Mouse (Mus musculus) megakaryocyte, embryonic 14.5 days (primary cell): ENCODE measurements around the gene Snx17. TPM values are rescaled to one million over a fixed set of nuclear protein-coding genes. Genes with fewer than 3 reads are reported as not detected.
A peak's percentile ranks its signal among the peaks of the same experiment; 100 is the strongest.

Experiments
- H3K27me3 ChIP-seq: replicated peaks from 2 replicates; pipeline ENCODE3; 2012; ENCODE audit warnings: inconsistent platforms
- H3K36me3 ChIP-seq: replicated peaks from 2 replicates; pipeline ENCODE3; 2012; ENCODE audit warnings: low read length, inconsistent platforms, mixed read lengths
- H3K4me1 ChIP-seq: 2 replicates; pipeline ENCODE4 v1.6.1; 2012; ENCODE audit warnings: inconsistent platforms
- H3K4me3 ChIP-seq: replicated peaks from 2 replicates; pipeline ENCODE3; 2012; ENCODE audit warnings: moderate library complexity, mild to moderate bottlenecking, inconsistent platforms
- H3K9me3 ChIP-seq: 2 replicates; pipeline ENCODE4 v1.6.1; 2012; ENCODE audit warnings: inconsistent platforms
- FLI1 ChIP-seq: IDR thresholded peaks from 2 replicates; pipeline ENCODE4 v1.6.1; 2012; ENCODE audit warnings: low read length, inconsistent platforms, mixed read lengths
- GATA1 ChIP-seq: IDR thresholded peaks from 3 replicates; pipeline ENCODE4 v1.6.1; 2012; ENCODE audit warnings: mixed read lengths, low read length, inconsistent platforms, borderline replicate concordance
- polyA plus RNA-seq: library from polyadenylated mRNA; stranded (reverse); fragments of >175 nt; gene quantifications from 2 replicates; pipeline ENCODE4 v1.2.3, GENCODE M21; 2012; ENCODE audit warnings: low replicate concordance; ENCODE audit not compliant: insufficient read depth

Snx17 gene
- 5.4 and 54.1 TPM in 2 replicates for polyA plus RNA-seq

DNA sequence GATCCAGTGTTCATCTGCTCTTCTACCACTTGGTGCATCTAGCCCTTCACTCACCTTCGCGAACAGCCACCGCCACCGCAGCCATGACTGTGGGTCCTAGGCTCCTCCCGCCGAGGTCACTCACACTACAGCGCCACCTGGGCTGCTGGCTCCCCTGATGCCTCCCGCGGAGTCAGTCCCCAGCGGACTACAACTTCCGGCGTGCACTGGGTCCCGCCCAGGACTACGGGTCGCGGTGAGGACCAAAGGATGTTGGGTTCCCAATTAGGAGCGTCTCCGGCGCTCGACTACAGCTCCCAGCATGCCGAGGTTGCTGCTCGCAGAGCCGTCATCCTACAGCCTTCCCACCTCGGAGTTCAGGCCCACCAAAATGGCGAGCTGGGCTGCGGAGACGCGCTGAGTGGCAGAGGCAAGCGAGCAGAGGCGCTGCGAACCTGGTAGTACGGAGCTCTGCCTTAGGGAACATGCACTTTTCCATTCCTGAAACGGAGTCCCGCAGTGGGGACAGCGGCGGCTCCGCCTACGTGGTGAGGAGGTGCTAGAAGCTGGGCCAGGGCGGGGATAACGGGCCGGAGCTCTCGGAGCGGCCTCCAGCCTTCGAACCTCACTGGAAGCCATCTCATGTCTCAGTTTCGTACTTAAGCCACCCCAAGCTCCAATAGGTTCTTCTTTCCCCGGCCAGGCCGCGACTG is at the start of gene Snx17, which contains the start of gene Eif2b4:
TSS of gene Snx17 (plus strand) at position 289 of the 692 bp plus-strand sequence.
TSS of gene Eif2b4 (minus strand) at position 492 of the 692 bp plus-strand sequence.
- Histone ChIP-seq H3K4me1 (peaks cover 67% of the 10 kb centered on the region), H3K36me3 (peaks cover 72% of the 10 kb centered on the region), H3K4me3 (peak within 1 kb of the TSS; percentile 99), H3K27me3 (no peaks in the 10 kb centered on the region), H3K9me3 (no peaks in the 10 kb centered on the region)
- TF ChIP-seq FLI1 (no peak), GATA1 (no peak)

GRCm38 (mm10) chr5:31149781-31150180 is 43.2 kb upstream of the Snx17 start:
- Histone ChIP-seq H3K4me3 (no peak overlapping the region), H3K9me3 (no peaks in the 10 kb centered on the region), H3K36me3 (peaks cover 58% of the 10 kb centered on the region), H3K4me1 (peaks cover 42% of the 10 kb centered on the region), H3K27me3 (no peaks in the 10 kb centered on the region)
- TF ChIP-seq FLI1 (no peak), GATA1 (no peak)

- Histone ChIP-seq H3K4me3 (peak overlapping the region; percentile 31), H3K36me3 (peaks cover 53% of the 10 kb centered on the region), H3K4me1 (peaks cover 43% of the 10 kb centered on the region), H3K9me3 (no peaks in the 10 kb centered on the region), H3K27me3 (no peaks in the 10 kb centered on the region)
- TF ChIP-seq GATA1 (no peak), FLI1 (no peak)
These were observed 41.3 kb upstream of the Snx17 start for GRCm38 (mm10) chr5:31151746-31152145.

- TF ChIP-seq FLI1 (no peak), GATA1 (no peak)
These were observed 39.4 kb upstream of the Snx17 start for GRCm38 (mm10) chr5:31153516-31154151.

GRCm38 (mm10) chr5:31154152-31154553 is 38.9 kb upstream of the Snx17 start, which contains the start of gene Mpv17:
Gene Mpv17 (minus strand): TSS chr5:31154251.
- peaks cover 59% of the 10 kb centered on the region for H3K36me3 ChIP-seq
- H3K9me3 ChIP-seq = no peaks in the 10 kb centered on the region
- H3K4me1 ChIP-seq = peaks cover 36% of the 10 kb centered on the region
- TF ChIP-seq FLI1 (no peak), GATA1 (no peak)
- no peaks in the 10 kb centered on the region for H3K27me3 ChIP-seq
- peak within 1 kb of the TSS; percentile 99 for H3K4me3 ChIP-seq

More at GRCm38 (mm10) chr5:31153516-31154151, 39.4 kb upstream of the Snx17 start:
- peaks cover 56% of the 10 kb centered on the region for H3K36me3 ChIP-seq
- no peaks in the 10 kb centered on the region for H3K9me3 ChIP-seq
- H3K27me3 ChIP-seq = no peaks in the 10 kb centered on the region
- H3K4me3 ChIP-seq = peak overlapping the region; percentile 99
- peaks cover 39% of the 10 kb centered on the region for H3K4me1 ChIP-seq

GRCm38 (mm10) chr5:31162462-31162861 is 30.6 kb upstream of the Snx17 start:
- no peaks in the 10 kb centered on the region for H3K9me3 ChIP-seq
- peaks cover 20% of the 10 kb centered on the region for H3K4me1 ChIP-seq
- H3K36me3 ChIP-seq = peaks cover 99% of the 10 kb centered on the region
- no peaks in the 10 kb centered on the region for H3K27me3 ChIP-seq
- H3K4me3 ChIP-seq = no peak overlapping the region
- no peak for TF ChIP-seq GATA1
- no peak for TF ChIP-seq FLI1

GRCm38 (mm10) chr5:31164878-31165277 is 28.1 kb upstream of the Snx17 start:
- no peaks in the 10 kb centered on the region for H3K27me3 ChIP-seq
- no peak overlapping the region for H3K4me3 ChIP-seq
- H3K4me1 ChIP-seq = peaks cover 20% of the 10 kb centered on the region
- TF ChIP-seq GATA1 (no peak), FLI1 (no peak)
- H3K36me3 ChIP-seq = peaks cover 99% of the 10 kb centered on the region
- H3K9me3 ChIP-seq = no peaks in the 10 kb centered on the region

DNA sequence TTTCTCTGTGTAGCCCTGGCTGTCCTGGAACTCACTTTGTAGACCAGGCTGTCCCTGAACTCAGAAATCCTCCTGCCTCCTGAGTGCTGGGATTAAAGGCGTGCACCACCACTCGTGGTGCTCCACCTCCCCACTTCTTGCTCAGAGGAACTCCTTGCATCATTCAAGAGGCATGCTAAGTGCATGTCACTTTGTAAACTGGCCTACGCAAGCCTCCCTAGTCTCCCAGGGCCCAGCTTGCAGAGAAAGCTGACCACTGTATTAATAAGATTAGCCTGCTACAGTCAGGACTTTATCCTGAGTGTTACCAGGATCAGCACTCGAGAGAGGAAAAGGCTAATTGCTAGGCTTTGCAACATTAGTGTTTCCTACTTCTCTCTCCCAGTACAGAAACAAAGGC is 24.4 kb upstream of the Snx17 start:
- Histone ChIP-seq H3K4me1 (peaks cover 7% of the 10 kb centered on the region; the same call in 1 of the 2 replicates), H3K27me3 (no peaks in the 10 kb centered on the region), H3K4me3 (no peak overlapping the region), H3K9me3 (no peaks in the 10 kb centered on the region), H3K36me3 (peaks cover 94% of the 10 kb centered on the region)
- TF ChIP-seq FLI1 = no peak
- TF ChIP-seq GATA1 = no peak

DNA sequence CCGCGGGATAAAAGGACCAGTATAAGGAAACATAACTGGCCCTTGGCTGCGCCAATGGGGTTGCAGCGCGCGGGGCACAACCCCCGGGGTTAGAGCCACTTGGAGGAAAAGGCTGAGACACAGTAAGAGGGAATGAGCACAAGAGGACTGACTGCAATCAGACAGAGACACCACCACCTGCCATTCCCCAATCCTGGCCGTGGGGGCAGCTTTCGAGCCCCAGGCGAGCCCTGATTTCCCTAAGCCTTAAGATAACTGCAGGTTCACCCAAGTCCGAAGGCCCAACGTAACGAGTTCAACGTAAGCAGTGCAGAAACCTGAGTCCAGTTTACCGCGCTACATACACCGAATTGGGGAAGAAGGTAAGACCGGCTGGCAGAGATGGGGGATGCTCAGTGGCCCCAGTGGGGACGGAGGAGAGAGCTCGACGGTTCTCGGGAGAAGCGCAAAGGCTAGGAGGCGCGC is 13.7 kb upstream of the Snx17 start:
- peaks cover 60% of the 10 kb centered on the region for H3K4me1 ChIP-seq
- no peak for TF ChIP-seq GATA1
- TF ChIP-seq FLI1 = no peak

More for the DNA sequence above, 13.7 kb upstream of the Snx17 start:
- Histone ChIP-seq H3K27me3 (no peaks in the 10 kb centered on the region), H3K36me3 (peaks cover 17% of the 10 kb centered on the region), H3K9me3 (no peaks in the 10 kb centered on the region), H3K4me3 (peak overlapping the region; percentile 95)
